In the genomic region with DNA sequence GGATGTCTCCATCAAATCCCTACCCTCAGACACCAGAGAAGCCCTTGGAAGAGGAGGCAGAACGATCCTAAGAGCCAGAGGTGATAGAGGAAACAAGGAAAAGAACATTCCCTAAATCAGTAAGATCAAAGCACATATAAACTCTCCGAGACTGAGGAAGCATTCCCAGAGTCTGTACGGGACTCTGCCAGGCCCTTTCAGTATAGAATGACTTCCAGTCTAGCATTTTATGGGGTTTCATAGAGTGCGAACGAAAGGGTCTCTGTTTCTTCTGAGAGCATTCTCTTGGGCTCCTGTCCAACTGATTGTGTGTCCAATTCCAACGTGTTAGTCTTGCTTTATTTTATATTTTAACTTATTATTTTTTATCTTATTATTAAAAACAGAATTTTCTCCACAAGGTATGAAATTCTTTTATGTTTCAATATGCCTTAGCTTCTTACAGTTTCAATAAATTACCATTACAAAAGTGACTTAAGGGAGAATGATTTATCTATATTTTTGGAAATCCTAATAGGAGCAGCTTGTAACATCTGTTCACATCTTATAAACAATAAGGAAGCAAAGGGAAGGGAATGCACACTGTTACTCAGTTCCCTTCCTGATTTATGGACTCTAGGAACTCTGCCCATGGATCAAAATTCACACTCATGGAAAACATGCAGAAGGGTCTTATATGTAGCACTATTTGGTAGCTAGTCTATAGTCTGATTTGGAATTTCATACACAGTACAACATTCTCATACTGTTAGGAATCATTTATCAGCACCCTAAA, we compare ENCODE assay signal across 27 mouse cellular contexts.
A peak's percentile ranks its signal among the peaks of the same experiment; 100 is the strongest.
DNase-seq lines count a peak whose midpoint lies in the region; ATAC-seq and TF ChIP-seq lines count a peak whose summit lies in the region.
"Had no signal": no experiment of that assay in that cellular context is flagged by ENCODE, and none has a peak within 500 bp of the region (broad histone marks: within the 10 kb centered on the region; RNA-seq: fewer than 3 reads in every experiment).

No protein-coding gene starts in this region.

- H3K36me3 ChIP-seq in kidney, embryonic 16.5 days (ENCODE audit: insufficient read depth, low read length) = no peaks in the 10 kb centered on the region
- no peaks in the 10 kb centered on the region for H3K36me3 ChIP-seq in lung, embryonic 16.5 days (ENCODE audit: control insufficient read depth, insufficient read depth, low read length)
- H3K36me3 ChIP-seq in limb, embryonic 13.5 days = no peaks in the 10 kb centered on the region
- H3K36me3 ChIP-seq in stomach, embryonic 16.5 days (ENCODE audit: control insufficient read depth, insufficient read depth, low read length) = no peaks in the 10 kb centered on the region
- H3K36me3 ChIP-seq: heart, embryonic 13.5 days; liver, embryonic 15.5 days; midbrain, embryonic 15.5 days; neural tube, embryonic 15.5 days had no signal

- no peak for TF ChIP-seq POLR2A in lung, adult 2 months (IDR thresholded peaks at IDR 0.05; ENCODE audit: borderline replicate concordance, extremely low read depth, low read depth, low read length)

- ATAC-seq in kidney, embryonic 16.5 days (ENCODE audit: low FRiP score, low TSS enrichment) = peak; percentile 73; the same call in 1 of the 2 replicates
- peak; percentile 62; the same call in 1 of the 2 replicates for ATAC-seq in lung, embryonic 16.5 days (ENCODE audit: low read depth)
- peak; percentile 58; the same call in 1 of the 2 replicates for ATAC-seq in limb, embryonic 13.5 days (ENCODE audit: low FRiP score, low read depth)
- peak; percentile 76; the same call in 1 of the 2 replicates for ATAC-seq in stomach, embryonic 16.5 days (ENCODE audit: insufficient read depth, low FRiP score)
- ATAC-seq in megakaryocyte-erythroid progenitor cell, adult 5-6 weeks (replicated peaks; ENCODE audit: low FRiP score, low TSS enrichment, poor library complexity, severe bottlenecking) = no peak
- ATAC-seq: CD4-positive, CD25-positive, alpha-beta regulatory T cell, adult 4 months; forebrain, embryonic 13.5 days; inflammation-experienced regulatory T-cells, adult 6 months; midbrain, embryonic 15.5 days had no signal

- no peak for TF ChIP-seq CTCF in lung, adult 2 months (IDR thresholded peaks at IDR 0.05; ENCODE audit: insufficient read depth, low read length)

- 16% methylated on average over 6 of the region's 6 CpGs for WGBS in kidney, embryonic 16.5 days
- 36% methylated on average over 6 of the region's 6 CpGs for WGBS in lung, embryonic 16.5 days
- WGBS in lung, adult 2 months = 50% methylated on average over 6 of the region's 6 CpGs
- 15% methylated on average over 6 of the region's 6 CpGs for WGBS in limb, embryonic 13.5 days
- WGBS in stomach, embryonic 16.5 days = 27% methylated on average over 6 of the region's 6 CpGs

- no peak overlapping the region for H3K9ac ChIP-seq in kidney, embryonic 16.5 days (replicated peaks; ENCODE audit: low read length)
- H3K9ac ChIP-seq in lung, embryonic 16.5 days (ENCODE audit: low read length) = no peak overlapping the region
- no peak overlapping the region for H3K9ac ChIP-seq in limb, embryonic 13.5 days
- no peak overlapping the region for H3K9ac ChIP-seq in stomach, embryonic 16.5 days (ENCODE audit: low read length)
- H3K9ac ChIP-seq: forebrain, embryonic 13.5 days; heart, embryonic 13.5 days; hindbrain, embryonic 14.5 days; liver, embryonic 15.5 days; midbrain, embryonic 15.5 days; neural tube, embryonic 15.5 days had no signal

- no peak overlapping the region for H3K4me3 ChIP-seq in kidney, embryonic 16.5 days (ENCODE audit: low read length)
- H3K4me3 ChIP-seq in lung, embryonic 16.5 days (ENCODE audit: low read length) = no peak overlapping the region
- no peak overlapping the region for H3K4me3 ChIP-seq in lung, adult 2 months (replicated peaks; ENCODE audit: extremely low read depth, low read depth, low read length)
- H3K4me3 ChIP-seq in limb, embryonic 13.5 days = no peak overlapping the region
- no peak overlapping the region for H3K4me3 ChIP-seq in stomach, embryonic 16.5 days (replicated peaks; ENCODE audit: low read length)
- H3K4me3 ChIP-seq: forebrain, embryonic 13.5 days; heart, embryonic 13.5 days; liver, embryonic 15.5 days; megakaryocyte, embryonic 14.5 days; midbrain, embryonic 15.5 days; neural tube, embryonic 15.5 days had no signal

- H3K27me3 ChIP-seq in kidney, embryonic 16.5 days (ENCODE audit: insufficient read depth, low read length) = no peaks in the 10 kb centered on the region
- H3K27me3 ChIP-seq in lung, embryonic 16.5 days (ENCODE audit: control insufficient read depth, insufficient read depth, low read depth, low read length) = no peaks in the 10 kb centered on the region
- H3K27me3 ChIP-seq in limb, embryonic 13.5 days = no peaks in the 10 kb centered on the region
- H3K27me3 ChIP-seq in stomach, embryonic 16.5 days (ENCODE audit: control insufficient read depth, insufficient read depth, low read length) = no peaks in the 10 kb centered on the region
- H3K27me3 ChIP-seq: forebrain, embryonic 13.5 days; heart, embryonic 13.5 days; liver, embryonic 15.5 days; megakaryocyte, embryonic 14.5 days; midbrain, embryonic 15.5 days; neural tube, embryonic 15.5 days had no signal

- H3K4me2 ChIP-seq in kidney, embryonic 16.5 days (replicated peaks; ENCODE audit: low read depth, low read length) = peak overlapping the region; percentile 20; the same call in 1 of the 2 replicates
- 0 out of 2 replicates have a peak overlapping the region, but pooled peaks have one; percentile 22 for H3K4me2 ChIP-seq in lung, embryonic 16.5 days (ENCODE audit: low read depth, low read length)
- peak overlapping the region; percentile 28 for H3K4me2 ChIP-seq in limb, embryonic 13.5 days (replicated peaks)
- peak overlapping the region; percentile 6 for H3K4me2 ChIP-seq in stomach, embryonic 16.5 days (ENCODE audit: low read depth, low read length)
- H3K4me2 ChIP-seq: forebrain, embryonic 13.5 days; heart, embryonic 13.5 days; hindbrain, embryonic 14.5 days; liver, embryonic 15.5 days; midbrain, embryonic 15.5 days; neural tube, embryonic 15.5 days had no signal

- H3K27ac ChIP-seq in kidney, embryonic 16.5 days (ENCODE audit: low read length) = peak overlapping the region; percentile 54; the same call in 1 of the 2 replicates
- peak overlapping the region; percentile 22; the same call in 1 of the 2 replicates for H3K27ac ChIP-seq in lung, embryonic 16.5 days (ENCODE audit: low read length)
- no peak overlapping the region for H3K27ac ChIP-seq in limb, embryonic 13.5 days
- peak overlapping the region; percentile 62 for H3K27ac ChIP-seq in stomach, embryonic 16.5 days (ENCODE audit: low read length)
- H3K27ac ChIP-seq: forebrain, embryonic 13.5 days; heart, embryonic 13.5 days; hindbrain, embryonic 14.5 days; liver, embryonic 15.5 days; midbrain, embryonic 15.5 days; neural tube, embryonic 15.5 days had no signal

- no peak for DNase-seq in kidney, adult 18-20 months
- DNase-seq in lung, adult 2 months = no peak
- DNase-seq: adrenal gland, postnatal 14 days; cerebellum, adult 11 months; cerebellum, adult 9-10 months; cerebellum, postnatal 36 days; gastrocnemius, postnatal 10 days; heart, postnatal 10 days; kidney, postnatal 36 days; lung, postnatal 4 days; right cerebral cortex, adult 18-20 months; right cerebral cortex, postnatal 4 days; thymus, postnatal 25 days had no signal

- H3K9me3 ChIP-seq in kidney, embryonic 16.5 days (ENCODE audit: low read length) = no peaks in the 10 kb centered on the region
- no peaks in the 10 kb centered on the region for H3K9me3 ChIP-seq in lung, embryonic 16.5 days (ENCODE audit: control insufficient read depth, low read length)
- no peaks in the 10 kb centered on the region for H3K9me3 ChIP-seq in limb, embryonic 13.5 days
- H3K9me3 ChIP-seq in stomach, embryonic 16.5 days (replicated peaks; ENCODE audit: control insufficient read depth, low read length) = no peaks in the 10 kb centered on the region
- H3K9me3 ChIP-seq: forebrain, embryonic 13.5 days; heart, embryonic 13.5 days; liver, embryonic 15.5 days; midbrain, embryonic 15.5 days; neural tube, embryonic 15.5 days had no signal

- H3K4me1 ChIP-seq in kidney, embryonic 16.5 days (ENCODE audit: insufficient read depth, low read length) = no peaks in the 10 kb centered on the region
- H3K4me1 ChIP-seq in lung, embryonic 16.5 days (replicated peaks; ENCODE audit: control insufficient read depth, insufficient read depth, low read length) = no peaks in the 10 kb centered on the region
- H3K4me1 ChIP-seq in lung, adult 2 months (ENCODE audit: control insufficient read depth, insufficient read depth, low read length) = no peaks in the 10 kb centered on the region
- H3K4me1 ChIP-seq in limb, embryonic 13.5 days = peaks cover 7% of the 10 kb centered on the region
- no peaks in the 10 kb centered on the region for H3K4me1 ChIP-seq in stomach, embryonic 16.5 days (ENCODE audit: control insufficient read depth, insufficient read depth, low read length)
- H3K4me1 ChIP-seq: forebrain, embryonic 13.5 days; heart, embryonic 13.5 days; liver, embryonic 15.5 days; megakaryocyte, embryonic 14.5 days; midbrain, embryonic 15.5 days; neural tube, embryonic 15.5 days had no signal
